Mouse (Mus musculus): ENCODE results near the gene Xlr3a.
"Not testable (repeated sequence)": the region's sequence is repeated elsewhere in the genome, so short reads cannot be mapped to it uniquely, and the experiment has no call there.

Gene Xlr3a

DNA sequence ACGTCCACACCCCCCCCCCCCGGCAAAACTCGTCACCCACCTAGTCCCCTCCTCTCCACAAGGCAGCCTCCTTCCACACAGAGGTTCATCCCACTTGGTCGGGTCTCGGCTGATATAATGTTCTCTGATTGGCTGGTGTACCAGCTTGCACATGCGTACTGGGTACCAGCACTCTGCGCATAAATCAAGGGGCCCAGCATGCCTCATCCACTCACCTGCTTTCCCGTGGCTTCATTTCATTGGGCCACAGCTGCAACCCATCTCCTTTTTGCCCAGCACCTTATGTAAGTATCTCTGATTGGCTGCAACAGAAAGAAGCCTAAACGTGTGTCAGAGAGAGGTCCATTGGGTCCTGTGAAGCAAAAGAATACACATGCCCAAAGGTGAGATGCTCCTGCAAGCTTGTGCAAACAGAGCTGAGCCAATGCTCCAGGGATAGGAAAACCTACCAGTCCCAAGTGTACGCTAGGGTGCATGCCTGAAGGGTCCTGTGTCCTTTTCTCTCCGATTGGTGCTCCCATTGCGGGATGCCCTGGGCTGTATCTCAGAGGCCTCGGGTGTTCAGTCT, at the start of gene Xlr3a:
Gene Xlr3a (minus strand): TSS at position 155 of the 568 bp plus-strand sequence.
- not testable (repeated sequence) for DNase-seq (ENCODE audit: low spot score)

DNA sequence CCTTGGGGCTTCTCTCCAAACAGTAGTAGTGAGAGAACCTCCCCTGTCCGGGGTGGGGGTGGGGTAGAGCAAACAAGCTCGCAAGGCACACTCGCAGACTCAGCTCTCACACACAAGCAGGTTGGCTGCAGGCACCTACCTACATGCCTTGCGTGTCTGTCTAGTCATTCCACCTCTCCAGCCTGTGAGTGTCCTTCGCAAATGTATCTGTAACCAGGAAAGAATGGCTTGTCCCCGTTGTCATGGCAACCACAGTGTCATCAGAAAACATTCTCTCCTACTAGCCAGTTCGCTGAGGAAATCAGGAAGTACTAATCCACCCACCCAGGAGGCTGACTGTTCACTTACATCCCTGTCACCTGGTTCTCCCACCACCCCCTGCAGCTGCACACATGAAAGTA, 46.3 kb upstream of the Xlr3a start:
- not testable (repeated sequence) for DNase-seq (ENCODE audit: low spot score)

DNA sequence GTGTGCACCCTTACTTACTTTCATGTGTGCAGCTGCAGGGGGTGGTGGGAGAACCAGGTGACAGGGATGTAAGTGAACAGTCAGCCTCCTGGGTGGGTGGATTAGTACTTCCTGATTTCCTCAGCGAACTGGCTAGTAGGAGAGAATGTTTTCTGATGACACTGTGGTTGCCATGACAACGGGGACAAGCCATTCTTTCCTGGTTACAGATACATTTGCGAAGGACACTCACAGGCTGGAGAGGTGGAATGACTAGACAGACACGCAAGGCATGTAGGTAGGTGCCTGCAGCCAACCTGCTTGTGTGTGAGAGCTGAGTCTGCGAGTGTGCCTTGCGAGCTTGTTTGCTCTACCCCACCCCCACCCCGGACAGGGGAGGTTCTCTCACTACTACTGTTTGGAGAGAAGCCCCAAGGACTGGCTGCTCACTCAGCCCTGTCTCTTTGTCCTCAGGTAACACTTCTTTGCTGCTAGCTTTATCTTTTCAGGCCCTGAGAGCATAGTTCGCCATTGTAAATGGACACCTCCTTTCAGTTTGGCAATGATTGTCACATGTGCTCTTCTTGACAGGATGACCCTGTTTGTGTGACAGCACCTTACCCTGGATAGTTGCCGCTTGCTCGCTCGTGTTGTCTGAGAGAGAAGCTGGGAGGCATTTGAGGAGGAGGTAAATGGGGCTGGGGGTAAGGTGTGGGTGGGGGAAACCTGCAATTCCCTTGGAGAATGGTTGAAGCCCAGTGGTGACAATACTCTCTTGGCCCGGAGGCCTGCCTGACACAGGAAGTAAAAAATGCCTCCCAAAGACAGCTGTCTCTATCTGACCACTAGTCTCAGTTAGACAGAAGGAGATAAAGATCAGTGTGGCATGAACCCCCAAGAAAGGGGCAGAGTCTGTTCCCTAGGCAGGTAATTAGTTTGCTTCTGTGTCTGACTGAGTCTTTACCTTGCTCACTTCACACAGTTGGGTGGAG, 26.2 kb upstream of the Xlr3a start:
- not testable (repeated sequence) for DNase-seq (ENCODE audit: low spot score)

DNA sequence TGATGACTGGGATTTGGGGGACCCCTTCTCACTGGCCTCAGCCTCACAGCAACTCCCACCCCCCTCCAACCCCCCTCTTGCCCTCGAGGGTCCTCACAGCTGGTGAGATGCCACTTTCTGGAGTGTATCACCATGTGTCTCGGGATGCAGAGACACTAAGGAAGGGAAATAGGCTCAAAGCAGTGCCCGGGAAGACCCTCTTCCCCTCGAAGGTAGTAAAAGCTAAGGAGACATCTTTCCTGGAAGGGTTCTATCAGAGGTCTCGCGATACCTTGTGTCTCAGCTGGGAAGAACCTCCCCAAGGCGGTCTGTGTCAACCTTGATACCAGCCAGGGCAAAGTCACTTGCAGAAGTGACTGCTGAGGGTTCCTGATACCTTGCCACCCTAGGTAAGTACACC, 19.9 kb upstream of the Xlr3a start, which contains the start of gene Gm14685:
Gene Gm14685 (plus strand): TSS at position 301 of the 400 bp plus-strand sequence.
- DNase-seq (ENCODE audit: low spot score) = not testable (repeated sequence)

DNA sequence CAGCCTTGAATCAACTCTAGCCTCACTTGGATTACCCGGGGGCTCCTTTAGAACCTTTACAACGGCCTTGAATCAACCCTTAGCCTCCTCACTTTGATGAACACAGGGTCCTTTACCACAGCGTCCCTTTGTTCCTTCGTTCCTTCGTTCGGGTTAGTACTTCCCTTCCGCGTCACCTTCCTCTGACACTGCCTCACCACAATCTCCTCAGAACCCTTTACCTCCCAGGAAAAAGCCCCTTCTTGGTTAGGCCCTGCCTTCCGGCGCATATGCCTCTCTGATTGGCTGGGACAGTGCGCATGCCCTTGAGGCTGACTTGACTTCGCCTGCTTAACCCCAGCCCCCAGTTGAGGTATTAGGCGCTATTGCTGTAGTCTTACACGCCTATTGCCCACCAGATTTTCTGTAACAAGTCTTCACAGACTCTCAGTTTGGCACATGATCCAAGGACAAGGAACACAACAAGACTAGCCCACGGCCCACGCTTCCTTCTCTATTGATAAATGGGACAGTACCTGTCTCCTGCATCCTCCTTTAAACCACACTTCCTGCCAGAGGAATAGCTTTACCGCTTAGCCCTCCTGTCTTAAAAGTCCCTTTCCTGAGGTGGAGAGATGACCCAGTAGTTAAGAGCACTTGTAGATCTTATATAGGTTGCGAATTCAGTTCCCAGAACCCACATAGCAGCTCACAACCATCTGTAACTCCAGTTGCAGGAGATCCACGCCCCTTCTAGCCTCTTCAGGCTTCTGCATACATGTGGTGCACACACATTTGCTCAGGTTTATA, 14.4 kb downstream of the Xlr3a start, which contains the start of gene Xlr4a:
Gene Xlr4a (minus strand): TSS at position 212 of the 789 bp plus-strand sequence.
- not testable (repeated sequence) for DNase-seq (ENCODE audit: low spot score)

DNA sequence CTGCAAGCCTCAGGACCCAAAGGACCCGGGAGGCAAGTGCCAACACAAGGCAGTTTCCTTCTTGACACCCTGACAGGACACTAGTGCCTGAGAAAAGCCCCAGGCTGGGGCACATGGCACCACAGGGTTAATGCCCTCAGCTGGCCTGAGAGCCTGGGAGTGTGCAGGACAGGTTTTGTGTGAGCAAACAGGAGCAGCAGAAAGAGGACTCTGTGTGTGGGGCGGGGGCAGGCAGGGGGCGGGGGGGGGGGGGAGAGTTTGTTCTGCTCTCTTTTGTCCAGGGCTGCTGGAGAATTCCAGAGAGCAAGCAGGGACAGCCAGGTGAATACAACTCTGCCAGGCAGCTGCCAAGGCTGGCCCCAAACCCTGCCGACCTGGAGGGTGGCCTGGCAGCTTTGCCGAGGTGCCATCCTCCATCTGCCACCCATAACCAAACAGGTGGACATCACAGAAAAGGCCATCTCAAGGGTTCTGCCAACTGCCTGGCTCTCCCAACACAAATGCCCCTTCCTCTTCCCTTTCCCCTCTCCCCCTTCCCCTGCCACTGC, 30.1 kb downstream of the Xlr3a start:
- not testable (repeated sequence) for DNase-seq (ENCODE audit: low spot score)

DNA sequence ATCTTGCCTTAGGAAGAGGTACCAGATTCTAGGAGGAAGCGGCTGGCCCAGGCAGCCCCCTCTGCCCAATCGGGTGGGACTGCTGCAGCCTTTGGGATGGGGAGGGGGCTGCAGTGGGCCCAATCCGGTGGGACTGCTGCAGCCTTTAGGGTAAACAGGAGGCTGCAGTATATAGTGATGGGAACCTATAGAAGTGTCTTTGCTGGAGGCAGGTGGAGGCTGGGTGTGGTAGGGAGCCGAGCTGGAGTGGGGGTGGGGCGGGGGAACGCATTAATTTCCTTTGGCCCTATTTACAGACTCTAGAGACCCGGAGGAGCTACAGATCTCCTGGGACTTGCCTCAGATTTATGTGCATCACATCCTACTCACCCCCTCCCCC, 32.5 kb downstream of the Xlr3a start, which contains the start of gene Pnma3:
Gene Pnma3 (plus strand): TSS at position 373 of the 379 bp plus-strand sequence.
- DNase-seq (ENCODE audit: low spot score) = no peak

DNA sequence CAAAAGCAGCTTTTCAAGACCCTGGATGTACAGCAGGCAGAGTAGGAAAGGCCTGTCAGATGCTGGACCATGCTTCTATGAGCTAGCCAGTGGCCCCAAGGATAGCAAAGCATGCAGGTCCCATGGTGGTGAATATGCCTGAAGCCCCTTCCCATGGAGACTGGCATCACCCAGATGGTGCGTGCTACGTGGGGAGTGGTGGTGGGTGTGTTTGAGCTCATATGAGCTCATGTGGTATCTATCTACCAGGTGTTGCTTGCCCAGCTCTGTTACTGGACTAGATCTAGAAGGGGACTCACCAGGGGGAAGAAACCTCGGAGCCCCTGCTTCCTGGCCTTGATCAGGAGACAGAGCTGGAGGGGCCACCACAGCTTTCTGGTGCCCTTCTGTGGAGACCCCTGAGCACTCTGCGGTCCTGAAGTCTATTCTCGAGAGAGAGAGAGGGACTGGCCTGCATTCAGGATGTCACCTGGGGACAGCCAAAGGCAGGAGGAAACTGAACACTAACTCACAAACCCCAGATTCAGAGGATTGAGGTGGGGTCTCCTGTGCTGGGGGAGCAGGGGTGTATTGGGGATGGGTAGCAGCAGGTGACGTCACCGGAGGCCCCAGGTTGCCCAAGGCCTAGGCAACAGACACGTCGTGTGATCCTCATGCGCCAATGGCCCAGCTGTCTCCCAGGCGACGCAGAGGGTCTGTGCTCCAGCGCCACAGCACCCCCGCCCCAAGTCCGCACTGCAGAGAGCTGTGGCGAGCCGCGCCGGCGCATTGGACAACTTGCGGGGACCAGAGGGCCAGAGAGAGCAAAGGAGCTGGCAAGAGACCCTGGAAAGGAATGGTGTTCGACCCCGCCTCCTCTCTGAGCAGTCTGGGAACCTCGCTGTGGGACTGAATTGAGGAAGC, 33.1 kb downstream of the Xlr3a start:
- no peak for DNase-seq (ENCODE audit: low spot score)

DNA sequence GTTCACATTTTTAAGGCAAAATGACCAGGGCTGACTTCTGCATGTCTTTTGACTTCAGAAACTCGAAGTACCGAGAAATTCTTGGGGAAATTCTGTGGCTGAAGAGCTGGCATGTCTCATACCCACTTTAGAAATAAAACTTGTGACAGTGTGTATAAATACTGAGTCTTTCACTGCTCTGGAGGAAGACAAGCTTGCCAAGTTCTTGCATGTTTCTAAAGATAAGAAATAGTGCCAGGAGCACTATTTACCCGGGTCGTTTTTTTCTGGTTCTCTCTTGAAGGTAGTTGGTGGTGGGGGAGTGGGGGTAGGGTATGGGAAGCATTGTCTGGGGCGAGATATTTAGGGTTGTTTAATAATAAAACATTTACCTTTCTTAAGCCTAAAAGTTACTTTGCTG, 34.6 kb downstream of the Xlr3a start:
- DNase-seq (ENCODE audit: low spot score) = no peak

DNA sequence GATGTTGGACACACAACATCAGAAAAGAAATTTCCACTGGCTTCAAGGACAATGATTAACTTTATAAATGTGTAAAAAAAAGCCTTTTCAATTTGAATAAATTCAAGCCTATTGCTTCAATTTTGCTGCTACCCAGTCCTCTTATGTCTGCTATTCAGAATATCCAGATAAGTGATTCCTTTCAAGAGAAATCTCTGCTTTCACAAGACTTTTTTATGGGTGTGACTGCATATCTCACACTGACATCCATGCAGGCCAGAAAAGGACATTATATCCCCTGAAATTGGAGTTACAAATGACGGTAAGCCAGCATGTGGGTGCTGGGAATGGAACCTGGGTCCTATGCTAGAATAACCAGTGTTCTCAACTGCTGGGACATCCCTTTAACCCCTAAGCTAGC, 35.4 kb downstream of the Xlr3a start:
- no peak for DNase-seq (ENCODE audit: low spot score)

DNA sequence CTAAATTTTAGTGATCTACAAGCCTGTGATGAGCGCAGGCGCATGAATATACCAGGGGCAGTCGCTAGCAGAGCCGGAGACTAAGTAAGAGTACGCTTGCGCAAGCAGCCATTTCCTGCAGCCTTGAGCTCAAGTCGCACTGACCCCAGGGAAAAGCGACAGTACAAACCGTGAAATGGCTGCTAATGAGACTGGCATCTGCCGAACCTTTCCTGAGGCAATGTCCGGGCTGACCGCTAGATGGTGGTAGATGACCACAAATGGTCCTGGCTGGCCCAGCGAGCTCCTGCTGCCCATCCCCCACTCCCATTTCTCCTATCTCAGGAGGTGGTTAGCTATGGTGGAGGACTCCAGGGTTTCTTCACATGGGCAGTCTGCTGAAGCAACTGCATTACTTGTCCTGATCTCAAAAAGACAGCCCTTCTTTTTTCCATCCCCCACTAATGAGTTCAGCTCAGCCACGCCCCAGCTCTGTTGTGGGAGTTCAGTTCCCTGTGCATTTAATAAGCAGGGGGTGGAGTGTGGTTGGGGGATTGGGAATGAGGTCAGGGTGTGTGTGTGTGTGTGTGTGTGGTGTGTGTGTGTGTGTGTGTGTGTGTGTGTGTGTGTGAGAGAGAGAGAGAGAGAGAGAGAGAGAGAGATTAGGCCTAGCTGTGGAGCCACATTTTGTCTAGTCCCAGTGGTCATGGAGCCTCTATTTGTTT, 42.9 kb downstream of the Xlr3a start:
- DNase-seq (ENCODE audit: low spot score) = peak; percentile 75

DNA sequence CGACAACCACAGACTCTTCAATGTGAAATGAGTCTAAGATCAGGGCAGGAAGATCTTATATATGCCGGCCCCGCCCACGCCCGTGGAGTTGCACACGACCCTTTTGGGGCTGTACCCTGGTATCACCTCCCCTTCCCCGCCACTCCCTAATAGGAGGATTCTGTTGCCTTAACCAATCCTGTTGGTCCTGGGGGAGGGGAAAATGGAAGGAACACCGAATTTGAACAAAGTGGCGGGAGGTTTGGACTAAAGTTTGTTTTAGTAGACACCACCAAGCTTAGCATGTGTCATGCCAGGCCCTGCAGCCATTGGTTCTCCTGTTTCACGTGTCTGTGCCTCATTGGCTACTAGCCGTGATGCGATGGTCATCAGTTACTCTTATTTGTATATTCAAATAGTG, 57.2 kb downstream of the Xlr3a start:
- DNase-seq (ENCODE audit: low spot score) = no peak

DNA sequence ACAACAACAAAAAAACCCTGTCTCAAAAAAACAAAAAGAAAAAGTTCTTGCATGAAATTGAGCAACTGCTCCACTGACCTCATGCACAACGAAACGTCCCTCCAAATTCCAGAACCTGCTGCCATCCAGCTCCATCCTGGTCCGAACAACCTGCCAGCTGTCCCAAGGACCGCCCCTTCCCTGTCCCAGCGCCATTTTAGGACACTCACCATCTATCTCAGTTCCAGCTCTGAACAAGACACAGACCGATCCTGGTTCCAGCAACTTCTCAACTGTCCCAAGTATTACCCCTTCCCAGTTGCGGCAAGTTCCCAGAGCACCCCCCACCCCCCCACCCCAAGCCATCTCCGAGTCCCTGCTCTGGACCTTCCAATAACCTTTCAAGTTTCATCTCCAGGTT, 58.1 kb downstream of the Xlr3a start:
- no peak for DNase-seq (ENCODE audit: low spot score)

DNA sequence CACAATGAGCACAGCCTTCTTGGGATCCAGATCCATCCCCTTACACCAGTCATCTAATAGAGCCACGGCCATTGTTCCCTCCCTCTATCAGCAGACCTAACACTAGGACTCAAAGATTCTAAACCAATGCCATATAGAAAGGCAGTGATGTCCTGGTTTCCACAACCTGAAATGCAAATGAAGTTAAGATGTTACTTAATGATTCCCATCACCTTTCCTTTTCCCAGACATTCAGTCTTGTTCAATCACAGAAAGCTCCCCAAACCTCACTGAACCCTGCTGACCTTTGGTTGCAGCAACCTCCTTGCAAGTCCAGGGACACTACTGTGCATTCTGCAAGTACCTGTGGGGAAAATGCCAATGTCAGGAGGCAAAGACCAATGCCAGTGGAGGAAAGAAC, 59.9 kb downstream of the Xlr3a start, which contains the start of gene Pnma5:
Gene Pnma5 (minus strand): TSS at position 101 of the 400 bp plus-strand sequence.
- DNase-seq (ENCODE audit: low spot score) = no peak
